Mouse (Mus musculus): Measurements from ENCODE around the gene Lcn12. TPM values are rescaled to one million over a fixed set of nuclear protein-coding genes. Genes with fewer than 3 reads are reported as not detected.

Gene Lcn12
- total RNA-seq, 2 experiments from 2014 or later: not detected

GRCm38 (mm10) chr2:25452951-25453350 is 40.8 kb downstream of the Lcn12 start:
- no peak for TF ChIP-seq CTCF (IDR thresholded peaks at IDR 0.05)
- intact Hi-C loops (cut with DNase I): no loop called here
- H3K27ac ChIP-seq: no peak overlapping the region
- no peak overlapping the region for H3K4me3 ChIP-seq
- DNase-seq (ENCODE audit: extremely low spot score in 1 of 2, low spot score in 2 of 2): no peak

- Histone ChIP-seq H3K4me3 (no peak overlapping the region), H3K27ac (no peak overlapping the region)
- TF ChIP-seq CTCF (IDR thresholded peaks at IDR 0.05): no peak
- DNase-seq (ENCODE audit: extremely low spot score in 1 of 2, low spot score in 2 of 2): no peak
- intact Hi-C loops (cut with DNase I): loop anchor here (2.0 kb wide), 1 partner anchor 20 kb away; no protein-coding TSS in a partner anchor
Measured at GRCm38 (mm10) chr2:25450853-25451647, 42.7 kb downstream of the Lcn12 start.

- intact Hi-C loops (cut with DNase I): no loop called here
- no peak overlapping the region for H3K27ac ChIP-seq
- no peak overlapping the region for H3K4me3 ChIP-seq
- DNase-seq (ENCODE audit: extremely low spot score in 1 of 2, low spot score in 2 of 2): no peak
- TF ChIP-seq CTCF (IDR thresholded peaks at IDR 0.05): no peak
Measured at GRCm38 (mm10) chr2:25442682-25443081, 51.0 kb downstream of the Lcn12 start.

GRCm38 (mm10) chr2:25441067-25441466 is 52.6 kb downstream of the Lcn12 start:
- no peak for TF ChIP-seq CTCF (IDR thresholded peaks at IDR 0.05)
- intact Hi-C loops (cut with DNase I): no loop called here
- DNase-seq (ENCODE audit: extremely low spot score in 1 of 2, low spot score in 2 of 2): no peak
- Histone ChIP-seq H3K27ac (no peak overlapping the region), H3K4me3 (no peak overlapping the region)

Small RNA genes lying within 50 kb of the gene (microRNA-seq; reads per million reads assigned to microRNA genes)
- gene Mir3087: 8.0 to 9.6 reads per million in 2 experiments

Other genes starting within 250 kb of the Lcn12 start
- gene AL732309.1, start 247.0 kb downstream of the Lcn12 start, total RNA-seq (2021): 1 to 10 TPM; 1.4 to 2.7 TPM
- 10 to 100 TPM; 35.6 to 41.6 TPM for gene Tmem203, start 238.5 kb downstream of the Lcn12 start, total RNA-seq (2021)
- 10 to 100 TPM; 20.9 to 21.8 TPM for gene Tprn, start 231.3 kb downstream of the Lcn12 start, total RNA-seq (2021)
- gene Ssna1, start 221.5 kb downstream of the Lcn12 start, total RNA-seq (2021): 10 to 100 TPM; 65.6 to 65.9 TPM
- gene Anapc2, start 221.4 kb downstream of the Lcn12 start, total RNA-seq (2021): 10 to 100 TPM; 87.1 to 90.3 TPM
- gene Tmem210, start 205.8 kb downstream of the Lcn12 start, total RNA-seq (2021): not detected
- not detected for gene Lrrc26, start 204.0 kb downstream of the Lcn12 start, total RNA-seq (2021)
- gene Grin1, start 174.7 kb downstream of the Lcn12 start, total RNA-seq (2021): 100 to 1,000 TPM; 452 to 457 TPM
- 10 to 100 TPM; 56.0 to 62.4 TPM for gene Man1b1, start 161.6 kb downstream of the Lcn12 start, total RNA-seq (2021)
- gene Dpp7, start 137.6 kb downstream of the Lcn12 start, total RNA-seq (2021): 10 to 100 TPM; 32.2 to 33.9 TPM
- 10 to 100 TPM; 15.8 to 24.9 TPM for gene Uap1l1, start 128.2 kb downstream of the Lcn12 start, total RNA-seq (2021)
- 1 to 10 TPM; 2.1 to 2.7 TPM for gene Sapcd2, start 121.6 kb downstream of the Lcn12 start, total RNA-seq (2021)
- 10 to 100 TPM; 11.5 to 13.1 TPM for gene Entpd2, start 98.0 kb downstream of the Lcn12 start, total RNA-seq (2021)
- gene Npdc1, start 94.6 kb downstream of the Lcn12 start, total RNA-seq (2021): 100 to 1,000 TPM; 337 to 366 TPM
- gene Fut7, start 70.6 kb downstream of the Lcn12 start, total RNA-seq (2021): under 1 TPM in 1 of 2 experiments, not detected in 1; 0.43 TPM
- gene Abca2, start 65.2 kb downstream of the Lcn12 start, total RNA-seq (2021): 100 to 1,000 TPM; 160 to 168 TPM
- not detected for gene Clic3, start 37.1 kb downstream of the Lcn12 start, total RNA-seq (2021)
- gene Paxx, start 32.8 kb downstream of the Lcn12 start, total RNA-seq (2021): 10 to 100 TPM; 65.9 to 75.3 TPM
- 1,000 to 10,000 TPM; 1,632 to 2,529 TPM for gene Ptgds, start 23.9 kb downstream of the Lcn12 start, total RNA-seq (2021)
- gene Fbxw5, start 6.8 kb upstream of the Lcn12 start, total RNA-seq (2021): 100 to 1,000 TPM; 120 to 122 TPM
- gene C8g, start 7.8 kb upstream of the Lcn12 start, total RNA-seq (2021): 1 to 10 TPM; 1.4 to 1.5 TPM
- 10 to 100 TPM; 10.4 to 11.0 TPM for gene Traf2, start 53.0 kb upstream of the Lcn12 start, total RNA-seq (2021)
- 100 to 1,000 TPM; 190 to 202 TPM for gene Edf1, start 63.9 kb upstream of the Lcn12 start, total RNA-seq (2021)
- 1 to 10 TPM; 1.8 to 2.6 TPM for gene Mamdc4, start 80.9 kb upstream of the Lcn12 start, total RNA-seq (2021)
- 10 to 100 TPM; 64.0 to 70.5 TPM for gene Phpt1, start 81.3 kb upstream of the Lcn12 start, total RNA-seq (2021)
- 100 to 1,000 TPM; 102 to 104 TPM for gene Ajm1, start 87.8 kb upstream of the Lcn12 start, total RNA-seq (2021)
- 100 to 1,000 TPM; 157 to 163 TPM for gene Rabl6, start 114.6 kb upstream of the Lcn12 start, total RNA-seq (2021)
- not detected for gene Ccdc183, start 123.8 kb upstream of the Lcn12 start, total RNA-seq (2021)
- gene Tmem141, start 128.1 kb upstream of the Lcn12 start, total RNA-seq (2021): 10 to 100 TPM; 21.6 to 22.3 TPM
- under 1 TPM; 0.25 to 0.70 TPM for gene Fcna, start 134.1 kb upstream of the Lcn12 start, total RNA-seq (2021)
- gene Lcn8, start 159.2 kb upstream of the Lcn12 start, total RNA-seq (2021): not detected
- gene Lcn5, start 164.0 kb upstream of the Lcn12 start, total RNA-seq (2021): not detected
- not detected for gene Lcn6, start 182.9 kb upstream of the Lcn12 start, total RNA-seq (2021)
- not detected for gene Lcn10, start 188.8 kb upstream of the Lcn12 start, total RNA-seq (2021)
- not detected for gene Obp2a, start 206.1 kb upstream of the Lcn12 start, total RNA-seq (2021)
- gene Bmyc, start 212.8 kb upstream of the Lcn12 start, total RNA-seq (2021): 10 to 100 TPM; 82.6 to 89.9 TPM
- under 1 TPM in 1 of 2 experiments, not detected in 1; 0.50 TPM for gene Obp2b, start 243.1 kb upstream of the Lcn12 start, total RNA-seq (2021)

Data from left cerebral cortex, adult 2 months (tissue).